Mouse (Mus musculus) brown adipose tissue, adult 24 weeks (tissue): ENCODE results near the gene Dnase1l1. TPM values are rescaled to one million over a fixed set of nuclear protein-coding genes. Genes with fewer than 3 reads are reported as not detected.

Experiments
- H3K27ac ChIP-seq: fragments of 200-500 bp; replicated peaks from 2 replicates; pipeline ENCODE4 v1.5.1; 2012; ENCODE audit warnings: low read depth, mild to moderate bottlenecking, low read length
- H3K4me1 ChIP-seq: fragments of 200-500 bp; 2 replicates; pipeline ENCODE4 v1.6.1; 2012; ENCODE audit warnings: low read length, mixed read lengths; ENCODE audit not compliant: control insufficient read depth, insufficient read depth, insufficient read length
- H3K4me3 ChIP-seq: fragments of 200-500 bp; 2 replicates; pipeline ENCODE4 v1.5.1; 2012; ENCODE audit warnings: low read depth, mild to moderate bottlenecking, low read length, moderate library complexity; ENCODE audit not compliant: insufficient read depth
- polyA plus RNA-seq: library from polyadenylated mRNA; stranded (reverse); fragments of >200 nt; gene quantifications from 2 replicates; pipeline ENCODE4 v1.2.4, GENCODE M21; 2012; ENCODE audit not compliant: missing spikeins, insufficient read depth, insufficient read length

Gene Dnase1l1
- polyA plus RNA-seq, 1 experiment: 9.9 TPM

GRCm38 (mm10) chrX:74281041-74281731, 951 bp downstream of the Dnase1l1 start:
- Histone ChIP-seq H3K4me1 (no peaks in the 10 kb centered on the region), H3K27ac (peak overlapping the region; percentile 76), H3K4me3 (peak overlapping the region; percentile 85)

- Histone ChIP-seq H3K4me1 (no peaks in the 10 kb centered on the region), H3K27ac (no peak overlapping the region), H3K4me3 (no peak overlapping the region)
These were observed 4.2 kb downstream of the Dnase1l1 start for GRCm38 (mm10) chrX:74277916-74278315.

- Histone ChIP-seq H3K4me3 (no peak overlapping the region), H3K4me1 (no peaks in the 10 kb centered on the region), H3K27ac (no peak overlapping the region)
These were observed 8.5 kb downstream of the Dnase1l1 start for GRCm38 (mm10) chrX:74273422-74274322.

- no peaks in the 10 kb centered on the region for H3K4me1 ChIP-seq
- peak overlapping the region; percentile 74 for H3K4me3 ChIP-seq
- peak overlapping the region; percentile 77 for H3K27ac ChIP-seq
These were observed 11.1 kb downstream of the Dnase1l1 start for GRCm38 (mm10) chrX:74270902-74271551.

- no peaks in the 10 kb centered on the region for H3K4me1 ChIP-seq
These were observed 11.9 kb downstream of the Dnase1l1 start, which contains the start of gene Rpl10 for GRCm38 (mm10) chrX:74270062-74270901. Gene Rpl10 (plus strand): TSS chrX:74270812.

DNA sequence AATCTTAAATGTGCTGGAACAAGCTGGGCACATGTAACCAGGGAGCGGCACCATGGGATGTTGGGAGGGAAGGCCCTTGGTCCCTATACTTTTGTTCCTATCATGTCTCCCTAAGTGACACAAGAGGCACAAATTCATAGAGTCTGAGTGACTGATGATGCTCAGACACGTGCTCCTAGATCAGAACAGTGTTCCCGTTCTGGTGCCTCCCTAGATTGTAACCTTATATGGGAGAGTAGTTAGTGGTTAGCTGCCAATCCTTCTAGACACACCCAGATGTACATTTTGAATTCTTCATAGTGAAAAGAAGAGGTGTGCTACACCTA, 12.4 kb downstream of the Dnase1l1 start:
- peak overlapping the region; percentile 64 for H3K4me3 ChIP-seq
- H3K27ac ChIP-seq: peak overlapping the region; percentile 98

More at GRCm38 (mm10) chrX:74270062-74270901, 11.9 kb downstream of the Dnase1l1 start, which contains the start of gene Rpl10:
- peak within 1 kb of the TSS; percentile 78 for H3K4me3 ChIP-seq
- peak within 1 kb of the TSS; percentile 100 for H3K27ac ChIP-seq

DNA sequence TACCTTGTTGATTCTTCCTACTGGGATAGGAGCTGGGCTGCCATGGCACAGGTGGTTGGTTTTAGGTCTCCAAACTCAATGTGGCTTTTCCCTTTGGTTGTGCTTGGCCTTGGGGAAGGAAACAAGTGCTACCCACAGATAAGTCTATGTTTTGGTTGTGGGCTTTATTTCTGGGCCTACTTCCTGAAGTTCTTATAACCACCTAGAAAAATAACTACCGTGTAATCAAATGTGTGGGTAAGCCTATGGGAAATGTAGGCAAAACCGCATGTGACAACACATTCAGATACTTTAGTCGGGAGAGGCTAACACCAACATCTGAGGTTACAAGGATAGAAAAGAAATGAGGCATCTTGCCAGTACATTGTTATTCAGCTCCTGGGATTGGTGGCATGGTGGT, 24.4 kb downstream of the Dnase1l1 start:
- Histone ChIP-seq H3K27ac (no peak overlapping the region), H3K4me1 (peaks cover 3% of the 10 kb centered on the region; the same call in 1 of the 2 replicates), H3K4me3 (no peak overlapping the region)

More for the DNA sequence above, 12.4 kb downstream of the Dnase1l1 start:
- H3K4me1 ChIP-seq: no peaks in the 10 kb centered on the region

GRCm38 (mm10) chrX:74254888-74255565, 27.1 kb downstream of the Dnase1l1 start:
- Histone ChIP-seq H3K27ac (peak overlapping the region; percentile 93), H3K4me1 (peaks cover 3% of the 10 kb centered on the region; the same call in 1 of the 2 replicates), H3K4me3 (peak overlapping the region; percentile 88)

- H3K27ac ChIP-seq: peak within 1 kb of the TSS; percentile 93
- H3K4me3 ChIP-seq: peak within 1 kb of the TSS; percentile 88
- H3K4me1 ChIP-seq: peaks cover 3% of the 10 kb centered on the region; the same call in 1 of the 2 replicates
These were observed 27.8 kb downstream of the Dnase1l1 start, which contains the start of gene Emd for GRCm38 (mm10) chrX:74254153-74254887. Gene Emd (plus strand): TSS chrX:74254687.

- H3K27ac ChIP-seq: peak within 1 kb of the TSS; percentile 77
- H3K4me3 ChIP-seq: peak within 1 kb of the TSS; percentile 65
- H3K4me1 ChIP-seq: no peaks in the 10 kb centered on the region
These were observed 32.5 kb downstream of the Dnase1l1 start, which contains the start of gene Flna for GRCm38 (mm10) chrX:74249615-74250014. Gene Flna (minus strand): TSS chrX:74249820.

DNA sequence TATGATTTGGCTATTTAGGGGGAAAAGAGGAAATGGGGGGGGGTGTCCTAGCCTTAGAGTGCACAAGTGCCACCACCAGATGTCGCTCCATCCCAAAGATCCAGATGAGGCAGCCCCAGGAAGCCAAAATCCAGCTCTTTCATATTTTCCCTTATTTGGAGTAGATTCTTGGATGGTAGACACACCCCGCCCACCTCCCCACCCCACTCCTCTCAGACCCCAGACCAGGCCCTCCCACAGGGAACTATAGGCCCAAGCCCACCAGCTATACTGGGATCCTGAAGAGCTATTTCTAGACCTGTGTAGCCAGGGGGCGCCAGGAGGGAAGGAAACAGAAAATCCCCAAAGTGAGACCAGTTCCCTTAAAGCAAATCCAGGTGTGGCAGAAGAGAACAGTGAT, 33.5 kb downstream of the Dnase1l1 start:
- Histone ChIP-seq H3K4me1 (no peaks in the 10 kb centered on the region), H3K27ac (peak overlapping the region; percentile 77), H3K4me3 (peak overlapping the region; percentile 65)

DNA sequence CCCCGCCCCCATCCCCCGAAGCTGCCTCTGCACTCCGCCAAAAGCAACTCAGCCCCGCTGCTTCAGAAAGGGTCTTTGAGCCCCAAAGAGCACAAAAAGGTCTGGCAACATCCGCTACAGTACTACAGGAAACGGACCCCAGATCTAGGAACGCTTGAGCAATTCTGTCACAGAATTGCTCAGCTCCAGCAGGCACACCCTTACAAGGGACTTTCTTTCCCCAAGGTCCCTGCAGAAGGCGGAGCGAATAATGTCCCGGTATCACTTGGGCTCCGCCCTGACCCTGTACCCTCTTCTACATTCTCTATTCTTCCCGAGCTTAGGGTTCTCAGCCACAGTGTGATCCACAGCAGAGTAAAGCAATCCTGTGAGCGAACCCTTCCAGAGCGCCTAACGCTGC, 35.4 kb downstream of the Dnase1l1 start:
- H3K4me1 ChIP-seq: no peaks in the 10 kb centered on the region
- peak overlapping the region; percentile 71 for H3K4me3 ChIP-seq
- H3K27ac ChIP-seq: peak overlapping the region; percentile 87

DNA sequence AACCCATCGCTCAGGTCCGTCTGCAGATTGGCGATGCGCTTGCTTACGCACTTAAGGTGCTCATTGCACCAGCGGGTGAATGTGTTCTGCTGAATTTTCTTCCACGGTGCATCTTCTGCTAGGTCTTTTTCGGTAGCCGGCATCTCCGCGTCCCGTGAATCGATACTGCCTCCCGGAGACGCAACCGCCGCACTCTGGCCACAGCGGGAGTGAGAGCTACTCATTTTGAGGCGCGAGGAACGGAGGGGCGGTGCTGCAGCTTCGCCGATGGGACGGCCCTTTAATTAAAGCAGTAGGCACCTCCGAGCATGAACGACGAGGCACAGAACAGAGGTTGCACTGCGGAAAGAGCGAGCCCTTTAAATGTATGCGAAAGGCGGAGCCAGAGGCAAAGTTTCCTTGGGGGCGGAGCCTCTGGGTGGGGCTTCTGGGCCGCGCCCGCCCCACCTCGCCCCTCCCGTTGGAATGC, 35.9 kb downstream of the Dnase1l1 start:
- Histone ChIP-seq H3K27ac (peak overlapping the region; percentile 89), H3K4me1 (no peaks in the 10 kb centered on the region), H3K4me3 (peak overlapping the region; percentile 72)
